Mouse (Mus musculus) bone marrow, adult 2 months (tissue): ENCODE measurements around the gene Mettl16.

Experiments used
- CTCF ChIP-seq: fragments of 200-500 bp; IDR thresholded peaks from 2 replicates; pipeline ENCODE4 v1.5.1; 2011; ENCODE audit warnings: low read length, control low read depth; ENCODE audit not compliant: control insufficient read depth, insufficient read depth
- POLR2A ChIP-seq: fragments of 200-500 bp; IDR thresholded peaks from 2 replicates; pipeline ENCODE4 v1.6.1; 2011; ENCODE audit warnings: low read depth, mild to moderate bottlenecking, control low read depth, low read length, borderline replicate concordance; ENCODE audit not compliant: control insufficient read depth

- no peak for TF ChIP-seq CTCF
- no peak for TF ChIP-seq POLR2A
Measured at GRCm38 (mm10) chr11:74767469-74767868, 3.2 kb upstream of the Mettl16 start.
